Comparison of ENCODE assay signal across 22 mouse cellular contexts in genomic region chr5:18484376-18484775, GRCm38 (mm10).
A peak's percentile ranks its signal among the peaks of the same experiment; 100 is the strongest.
DNase-seq lines count a peak whose midpoint lies in the region; TF ChIP-seq lines count a peak whose summit lies in the region.
"Had no signal": no experiment of that assay in that cellular context is flagged by ENCODE, and none has a peak within 500 bp of the region (broad histone marks: within the 10 kb centered on the region; RNA-seq: fewer than 3 reads in every experiment).

No protein-coding gene starts in this region.

- no peak for TF ChIP-seq POLR2A in cortical plate, adult 2 months (IDR thresholded peaks at IDR 0.05; ENCODE audit: extremely low read depth, insufficient read depth, low read length)

- H3K4me3 ChIP-seq in cortical plate, adult 2 months (ENCODE audit: insufficient read depth, low read length) = no peak overlapping the region
- H3K4me3 ChIP-seq: embryonic facial prominence, embryonic 13.5 days; embryonic facial prominence, embryonic 15.5 days; erythroblast, embryonic 14.5 days; forebrain, embryonic 10.5 days; forebrain, embryonic 12.5 days had no signal

- H3K4me1 ChIP-seq in cortical plate, adult 2 months (ENCODE audit: control insufficient read depth, insufficient read depth, low read length) = no peaks in the 10 kb centered on the region
- H3K4me1 ChIP-seq: embryonic facial prominence, embryonic 13.5 days; embryonic facial prominence, embryonic 15.5 days; forebrain, embryonic 10.5 days; forebrain, embryonic 12.5 days had no signal

- H3K27ac ChIP-seq in cortical plate, adult 2 months (ENCODE audit: insufficient read depth, low read length) = peak overlapping the region; percentile 81; the same call in 1 of the 2 replicates
- H3K27ac ChIP-seq: embryonic facial prominence, embryonic 13.5 days; embryonic facial prominence, embryonic 15.5 days; forebrain, embryonic 10.5 days; forebrain, embryonic 12.5 days had no signal

- peak; percentile 38 to 50 for DNase-seq in frontal cortex, adult 2 months (ENCODE audit: extremely low spot score in 1 of 2, low spot score in 1 of 2)
- DNase-seq in frontal cortex, postnatal 25 days (ENCODE audit: low spot score in 2 of 2) = no peak
- DNase-seq in left cerebral cortex, adult 9 months (ENCODE audit: low spot score in 2 of 2) = peak; percentile 23 to 25
- DNase-seq in left cerebral cortex, adult 11 months (ENCODE audit: low spot score) = no peak
- peak; percentile 76 for DNase-seq in brain, adult 2 months (ENCODE audit: low read depth, low spot score)
- DNase-seq in layer of hippocampus, postnatal 36 days = no peak
- DNase-seq in spleen, adult 18-20 months = no peak
- DNase-seq: adrenal gland, adult 2 months; adrenal gland, postnatal 10 days; adrenal gland, postnatal 25 days; cerebellum, adult 11-12 months; cerebellum, adult 2 months; cerebellum, adult 9-10 months; cerebellum, postnatal 10 days; cerebellum, postnatal 25 days; embryo, embryonic 11 days had no signal

- no peak for TF ChIP-seq CTCF in cortical plate, adult 2 months (IDR thresholded peaks at IDR 0.05; ENCODE audit: extremely low read depth, insufficient read depth, low read length)

Comparison
In these comparisons a context has a peak if more than half of its experiments do, and no peak if none do; other contexts are left out.
1. DNase-seq: peak in frontal cortex, adult 2 months (2 of 2), left cerebral cortex, adult 9 months (2 of 2) and brain, adult 2 months (single experiment); none in frontal cortex, postnatal 25 days (0 of 2), left cerebral cortex, adult 11 months (single experiment), layer of hippocampus, postnatal 36 days (0 of 2) and spleen, adult 18-20 months (0 of 2).